Mouse (Mus musculus): Measurements from ENCODE around the gene Robo4. TPM values are rescaled to one million over a fixed set of nuclear protein-coding genes. Genes with fewer than 3 reads are reported as not detected.

The Robo4 gene
- total RNA-seq, 2 experiments from 2014 or later, result 4.9 to 5.8 TPM

- no peak overlapping the region for H3K27ac ChIP-seq
- no peak for DNase-seq (ENCODE audit: low spot score in 2 of 2)
- H3K4me3 ChIP-seq, result no peak overlapping the region
- no peak for TF ChIP-seq CTCF (conservative IDR thresholded peaks at IDR 0.05)
Observed at GRCm38 (mm10) chr9:37409698-37410445, 8.2 kb downstream of the Robo4 start.

DNA sequence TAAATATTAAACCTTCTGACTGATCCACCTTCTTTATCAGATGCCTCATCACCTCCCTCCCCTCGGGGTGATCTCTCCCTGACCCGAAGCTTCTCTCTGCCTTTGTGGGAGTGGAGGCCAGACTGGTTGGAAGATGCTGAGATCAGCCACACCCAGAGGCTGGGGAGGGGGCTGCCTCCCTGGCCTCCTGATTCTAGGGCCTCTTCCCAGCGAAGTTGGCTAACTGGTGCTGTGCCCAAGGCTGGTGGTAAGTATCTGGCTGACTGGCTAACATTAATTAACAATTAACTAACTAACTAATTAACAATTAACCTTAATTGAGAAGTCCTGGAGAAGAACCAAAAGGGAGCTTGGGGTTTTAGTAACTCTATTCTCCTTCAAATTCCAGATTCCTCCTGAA lies 11.3 kb downstream of the Robo4 start:
- TF ChIP-seq CTCF (conservative IDR thresholded peaks at IDR 0.05), result no peak
- DNase-seq (ENCODE audit: low spot score in 2 of 2), result no peak
- H3K4me3 ChIP-seq, result no peak overlapping the region
- H3K27ac ChIP-seq, result no peak overlapping the region

DNA sequence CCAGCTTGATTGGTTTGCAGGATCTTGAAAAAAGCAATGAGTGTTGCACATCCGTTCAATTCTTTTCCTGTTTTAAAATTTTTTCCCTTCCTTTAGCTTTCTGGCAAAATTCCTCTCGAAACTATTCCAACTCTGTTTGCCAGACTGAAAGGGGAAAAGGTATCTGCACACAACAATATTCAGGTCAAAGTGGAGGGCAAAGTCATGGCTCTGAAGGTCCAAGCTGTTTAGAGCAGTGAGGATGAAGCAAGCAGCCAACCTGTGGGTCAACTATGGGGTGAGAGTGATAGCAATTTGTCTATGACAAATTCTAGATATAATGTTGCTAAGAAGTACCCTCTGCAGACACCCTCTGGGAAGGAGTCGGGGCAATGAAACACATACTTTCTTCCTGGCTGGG lies 13.0 kb downstream of the Robo4 start:
- H3K27ac ChIP-seq, result no peak overlapping the region
- H3K4me3 ChIP-seq, result no peak overlapping the region
- no peak for DNase-seq (ENCODE audit: low spot score in 2 of 2)
- no peak for TF ChIP-seq CTCF (conservative IDR thresholded peaks at IDR 0.05)

DNA sequence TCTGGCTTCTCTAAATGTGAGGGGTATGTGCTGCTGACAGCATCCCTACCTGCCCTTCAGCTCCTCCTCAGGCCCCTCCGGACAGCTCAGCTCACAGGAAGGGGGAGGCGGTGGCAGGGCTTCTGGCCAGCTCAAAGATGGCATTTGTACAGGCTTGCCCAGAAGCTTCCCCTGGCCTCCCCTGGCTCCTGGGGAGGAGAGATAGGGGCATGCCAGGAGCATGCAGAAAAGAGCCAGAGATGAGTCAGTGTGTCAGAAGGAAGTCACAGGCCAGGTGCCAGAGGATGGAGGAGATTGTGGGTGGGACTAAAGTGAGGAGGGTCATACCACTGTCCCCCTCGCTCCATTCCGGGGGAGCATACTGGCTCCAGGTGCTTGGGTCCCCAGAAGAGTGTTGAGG lies 17.1 kb downstream of the Robo4 start:
- no peak for TF ChIP-seq CTCF (conservative IDR thresholded peaks at IDR 0.05)
- no peak overlapping the region for H3K27ac ChIP-seq
- DNase-seq (ENCODE audit: low spot score in 2 of 2), result no peak
- H3K4me3 ChIP-seq, result no peak overlapping the region

GRCm38 (mm10) chr9:37420676-37421075 lies 19.0 kb downstream of the Robo4 start:
- DNase-seq (ENCODE audit: low spot score in 2 of 2), result peak; percentile 59 to 65
- H3K4me3 ChIP-seq, result peak overlapping the region; percentile 27
- H3K27ac ChIP-seq, result no peak overlapping the region
- peak; percentile 80 for TF ChIP-seq CTCF (conservative IDR thresholded peaks at IDR 0.05)

DNA sequence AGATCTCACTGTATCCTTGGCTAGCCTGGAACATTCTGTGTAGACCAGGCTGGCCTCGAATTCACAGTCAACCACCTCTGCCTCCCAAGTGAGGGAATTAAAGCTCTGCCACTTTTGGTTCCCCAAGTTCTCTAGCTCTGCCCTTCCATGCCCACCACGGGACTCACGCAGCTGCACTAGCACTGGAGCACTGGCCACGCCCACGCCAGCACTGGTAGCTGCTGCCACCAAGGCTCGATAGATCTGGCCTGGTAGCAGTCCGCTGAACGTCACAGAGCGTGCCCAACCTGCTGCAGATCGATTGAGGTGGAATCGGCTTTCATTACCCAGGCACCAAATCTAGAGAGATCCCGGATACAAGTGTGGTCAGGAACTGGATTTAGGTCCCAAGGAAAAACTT lies 19.5 kb downstream of the Robo4 start:
- Histone ChIP-seq H3K4me3 (peak overlapping the region; percentile 27), H3K27ac (no peak overlapping the region)
- TF ChIP-seq CTCF (conservative IDR thresholded peaks at IDR 0.05), result no peak
- DNase-seq (ENCODE audit: low spot score in 2 of 2), result peak in 1 of 2 experiments; percentile 10

DNA sequence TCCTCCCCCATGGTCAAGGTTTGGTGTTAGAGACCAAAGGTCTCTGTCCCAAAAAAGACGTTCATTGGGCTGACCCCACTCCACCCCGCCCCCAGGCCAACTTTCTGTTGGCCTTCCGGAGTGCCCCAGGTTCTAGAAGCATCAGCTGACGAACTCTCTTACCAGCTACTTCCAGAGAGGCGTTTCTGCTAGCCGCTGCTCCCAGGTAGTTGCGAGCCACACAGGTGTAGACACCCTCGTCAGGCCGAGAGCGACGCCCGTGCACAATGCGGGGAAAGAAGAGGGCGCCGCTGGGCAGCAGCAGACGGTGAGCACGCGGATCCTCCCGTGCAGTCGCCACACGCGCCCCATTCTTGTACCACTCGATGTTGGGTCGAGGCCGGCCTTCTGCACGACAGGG lies 27.6 kb downstream of the Robo4 start:
- Histone ChIP-seq H3K4me3 (no peak overlapping the region), H3K27ac (peak overlapping the region; percentile 73)
- DNase-seq (ENCODE audit: low spot score in 2 of 2), result peak in 1 of 2 experiments; percentile 10
- TF ChIP-seq CTCF (conservative IDR thresholded peaks at IDR 0.05), result no peak

DNA sequence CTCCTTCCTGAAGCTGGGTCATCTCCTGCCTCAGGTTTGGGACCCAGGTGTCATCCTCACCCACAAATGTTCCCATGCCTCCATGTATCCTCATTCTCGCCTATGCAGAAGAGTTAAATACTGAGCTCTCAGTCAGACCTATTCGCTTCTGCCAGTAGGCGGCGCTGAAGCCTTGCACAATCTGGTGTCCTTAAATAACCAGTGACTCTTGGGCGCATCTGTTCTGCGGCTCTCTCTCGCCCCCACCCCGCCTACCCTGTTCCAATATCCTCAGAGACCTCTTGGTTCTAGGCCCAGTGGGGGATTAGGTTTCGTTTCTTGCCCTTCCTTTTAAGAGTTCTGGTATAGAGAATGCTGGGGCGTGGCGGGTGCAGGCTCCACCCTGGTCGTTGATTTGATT lies 28.9 kb downstream of the Robo4 start:
- peak; percentile 98 for TF ChIP-seq CTCF (conservative IDR thresholded peaks at IDR 0.05)
- DNase-seq (ENCODE audit: low spot score in 2 of 2), result peak; percentile 89 to 94
- peak overlapping the region; percentile 34 for H3K4me3 ChIP-seq
- H3K27ac ChIP-seq, result peak overlapping the region; percentile 73

GRCm38 (mm10) chr9:37432026-37432666 lies 30.4 kb downstream of the Robo4 start:
- TF ChIP-seq CTCF (conservative IDR thresholded peaks at IDR 0.05), result peak; percentile 79
- H3K4me3 ChIP-seq, result peak overlapping the region; percentile 58
- DNase-seq (ENCODE audit: low spot score in 2 of 2), result peak in 1 of 2 experiments; percentile 55
- peak overlapping the region; percentile 52 for H3K27ac ChIP-seq

DNA sequence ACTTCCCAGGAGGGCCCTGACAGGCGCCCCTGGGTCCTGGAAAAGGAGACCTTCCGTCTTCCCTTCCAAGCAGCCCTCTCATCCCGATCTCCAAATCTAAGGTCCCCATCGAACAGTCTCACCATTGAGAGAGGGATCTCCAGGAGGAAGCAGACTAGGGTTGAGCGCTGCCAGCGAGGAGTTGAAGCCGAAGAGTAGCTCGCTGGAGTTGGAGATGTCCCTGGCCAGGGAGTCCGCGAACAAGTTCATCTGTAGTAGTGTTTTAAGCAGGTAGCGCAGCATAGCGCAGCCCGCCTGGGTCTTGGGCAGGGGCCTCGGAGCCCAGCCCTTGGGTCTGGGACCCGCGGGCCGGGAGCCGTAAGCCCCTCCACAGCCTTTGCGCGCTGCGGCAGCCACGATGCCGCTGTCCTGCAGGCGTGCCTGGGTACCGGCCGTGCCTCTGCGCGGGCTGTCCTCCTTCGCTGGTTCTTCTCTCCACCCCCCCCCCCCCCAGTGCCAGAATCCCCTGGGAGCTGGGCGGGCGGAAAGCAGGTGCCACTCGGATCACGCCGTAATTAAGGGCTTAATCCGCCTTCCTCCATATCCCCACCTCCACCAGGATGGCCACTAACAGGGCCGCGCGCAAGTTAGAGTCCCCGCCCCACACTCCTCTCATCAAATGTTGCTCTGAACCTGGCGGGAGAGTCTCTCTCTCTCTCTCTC lies 31.2 kb downstream of the Robo4 start, which contains the start of gene Robo3:
TSS of gene Robo3 (minus strand) at position 527 of the 702 bp plus-strand sequence.
- DNase-seq (ENCODE audit: low spot score in 2 of 2), result peak in 1 of 2 experiments; percentile 10
- TF ChIP-seq CTCF (conservative IDR thresholded peaks at IDR 0.05), result no peak
- Histone ChIP-seq H3K4me3 (peak within 1 kb of the TSS; percentile 58), H3K27ac (peak within 1 kb of the TSS; percentile 52)

- no peak for TF ChIP-seq CTCF (conservative IDR thresholded peaks at IDR 0.05)
- no peak overlapping the region for H3K4me3 ChIP-seq
- H3K27ac ChIP-seq, result no peak overlapping the region
- peak in 1 of 2 experiments; percentile 8 for DNase-seq (ENCODE audit: low spot score in 2 of 2)
Observed at GRCm38 (mm10) chr9:37433823-37434560, 32.3 kb downstream of the Robo4 start.

GRCm38 (mm10) chr9:37434932-37435331 lies 33.2 kb downstream of the Robo4 start:
- no peak overlapping the region for H3K4me3 ChIP-seq
- peak in 1 of 2 experiments; percentile 7 for DNase-seq (ENCODE audit: low spot score in 2 of 2)
- no peak for TF ChIP-seq CTCF (conservative IDR thresholded peaks at IDR 0.05)
- H3K27ac ChIP-seq, result no peak overlapping the region

Measured in layer of hippocampus, adult 2 months (tissue).